Comparison of ENCODE assay signal across 12 mouse cellular contexts in genomic region chr6:127770806-127771205, GRCm38 (mm10). TPM values are rescaled to one million over a fixed set of nuclear protein-coding genes. Genes with fewer than 3 reads are reported as not detected.
A peak's percentile ranks its signal among the peaks of the same experiment; 100 is the strongest.
DNase-seq lines count a peak whose midpoint lies in the region; ATAC-seq lines count a peak whose summit lies in the region.
"Had no signal": no experiment of that assay in that cellular context is flagged by ENCODE, and none has a peak within 500 bp of the region (broad histone marks: within the 10 kb centered on the region; RNA-seq: fewer than 3 reads in every experiment).

No protein-coding gene starts in this region.

- peaks cover 7% of the 10 kb centered on the region; the same call in 1 of the 2 replicates for H3K4me1 ChIP-seq in neural tube, embryonic 11.5 days (ENCODE audit: control insufficient read depth, insufficient read depth, low read length)
- H3K4me1 ChIP-seq in midbrain, embryonic 16.5 days (ENCODE audit: control insufficient read depth, insufficient read depth, low read length), result peaks cover 15% of the 10 kb centered on the region
- H3K4me1 ChIP-seq in intestine, embryonic 15.5 days (replicated peaks), result peaks cover 23% of the 10 kb centered on the region

- H3K4me3 ChIP-seq in neural tube, embryonic 11.5 days (ENCODE audit: low read depth, low read length), result no peak overlapping the region
- no peak overlapping the region for H3K4me3 ChIP-seq in midbrain, embryonic 16.5 days (ENCODE audit: low read depth, low read length)
- no peak overlapping the region for H3K4me3 ChIP-seq in intestine, embryonic 15.5 days (replicated peaks)
- H3K4me3 ChIP-seq: limb, embryonic 13.5 days had no signal

- peak overlapping the region; percentile 7; the same call in 1 of the 2 replicates for H3K4me2 ChIP-seq in neural tube, embryonic 11.5 days (ENCODE audit: low read depth)
- 0 out of 2 replicates have a peak overlapping the region, but pooled peaks have one; percentile 88 for H3K4me2 ChIP-seq in midbrain, embryonic 16.5 days (ENCODE audit: low read length)
- H3K4me2 ChIP-seq in intestine, embryonic 15.5 days (replicated peaks), result no peak overlapping the region
- H3K4me2 ChIP-seq: limb, embryonic 13.5 days had no signal

- no peak overlapping the region for H3K9ac ChIP-seq in neural tube, embryonic 11.5 days (ENCODE audit: low read length)
- H3K9ac ChIP-seq in midbrain, embryonic 16.5 days (ENCODE audit: low read depth, low read length), result no peak overlapping the region
- H3K9ac ChIP-seq in intestine, embryonic 15.5 days, result no peak overlapping the region
- H3K9ac ChIP-seq: limb, embryonic 13.5 days had no signal

- peaks cover 22% of the 10 kb centered on the region for H3K27me3 ChIP-seq in neural tube, embryonic 11.5 days (ENCODE audit: control insufficient read depth, insufficient read depth, low read length)
- H3K27me3 ChIP-seq in midbrain, embryonic 16.5 days (ENCODE audit: control insufficient read depth, insufficient read depth, low read depth, low read length), result no peaks in the 10 kb centered on the region; the same call in 1 of the 2 replicates
- peaks cover 59% of the 10 kb centered on the region for H3K27me3 ChIP-seq in intestine, embryonic 15.5 days (replicated peaks)

- no peaks in the 10 kb centered on the region for H3K36me3 ChIP-seq in neural tube, embryonic 11.5 days (ENCODE audit: control insufficient read depth, insufficient read depth, low read length)
- no peaks in the 10 kb centered on the region for H3K36me3 ChIP-seq in midbrain, embryonic 16.5 days (ENCODE audit: control insufficient read depth, insufficient read depth, low read length)
- no peaks in the 10 kb centered on the region for H3K36me3 ChIP-seq in intestine, embryonic 15.5 days
- H3K36me3 ChIP-seq: limb, embryonic 13.5 days had no signal

- DNase-seq in neural tube, embryonic 11.5 days (ENCODE audit: low spot score), result no peak
- no peak for DNase-seq in neural tube, embryonic 10.5 days (ENCODE audit: extremely low spot score, low spot score)
- peak; percentile 35 to 87 for DNase-seq in layer of hippocampus, postnatal 14 days (ENCODE audit: low spot score in 2 of 2)
- DNase-seq in kidney, postnatal 25 days, result no peak
- DNase-seq in kidney, postnatal 10 days, result no peak
- DNase-seq in thymus, postnatal 0 days (ENCODE audit: low spot score), result no peak
- DNase-seq: cerebellum, adult 11-12 months; lung, postnatal 4 days had no signal

- no peak for ATAC-seq in neural tube, embryonic 11.5 days (ENCODE audit: insufficient read depth, low FRiP score, low TSS enrichment)
- no peak for ATAC-seq in midbrain, embryonic 16.5 days
- no peak for ATAC-seq in intestine, embryonic 15.5 days

- H3K9me3 ChIP-seq in neural tube, embryonic 11.5 days (ENCODE audit: control insufficient read depth, low read length), result no peaks in the 10 kb centered on the region
- H3K9me3 ChIP-seq in midbrain, embryonic 16.5 days (replicated peaks; ENCODE audit: control insufficient read depth, low read length, poor library complexity, severe bottlenecking), result no peaks in the 10 kb centered on the region
- no peaks in the 10 kb centered on the region for H3K9me3 ChIP-seq in intestine, embryonic 15.5 days
- H3K9me3 ChIP-seq: limb, embryonic 13.5 days had no signal

- WGBS in neural tube, embryonic 11.5 days, result 29% methylated on average over 4 of the region's 4 CpGs
- WGBS in midbrain, embryonic 16.5 days, result 32% methylated on average over 4 of the region's 4 CpGs
- WGBS in intestine, embryonic 15.5 days, result 42% methylated on average over 4 of the region's 4 CpGs

- no peak overlapping the region for H3K27ac ChIP-seq in neural tube, embryonic 11.5 days (ENCODE audit: low read depth, low read length)
- H3K27ac ChIP-seq in midbrain, embryonic 16.5 days (ENCODE audit: low read length), result no peak overlapping the region
- no peak overlapping the region for H3K27ac ChIP-seq in intestine, embryonic 15.5 days
- H3K27ac ChIP-seq: limb, embryonic 13.5 days had no signal

RNA-seq across cellular contexts. Expression of gene Prmt8, which starts 1.5 kb away (rescaled TPM):
- 31.7 and 34.6 TPM in 2 replicates for polyA plus RNA-seq in neural tube, embryonic 11.5 days (2014; fragmentation: Nextera tagmentation; extraction: Ambion mirVana)
- total RNA-seq in layer of hippocampus, postnatal 14 days (2021), result 10 to 100 TPM; 85.2 to 90.9 TPM
- 26.1 and 26.6 TPM in 2 replicates for polyA plus RNA-seq in midbrain, embryonic 16.5 days (2015; fragmentation: Nextera tagmentation; extraction: Ambion mirVana)
- 0.06 and 0.08 TPM in 2 replicates for polyA plus RNA-seq in intestine, embryonic 15.5 days (2015; fragmentation: Nextera tagmentation; extraction: Ambion mirVana)
- polyA plus RNA-seq in thymus, postnatal 0 days (2015; fragmentation: Nextera tagmentation; extraction: Ambion mirVana), result not detected in 2 replicates
- polyA plus RNA-seq: stomach, embryonic 16.5 days had no signal

Comparison
In these comparisons a context has a peak if more than half of its experiments do, and no peak if none do; other contexts are left out.
1. DNase-seq: peak in layer of hippocampus, postnatal 14 days (2 of 2); none in neural tube, embryonic 11.5 days (single experiment), neural tube, embryonic 10.5 days (single experiment), kidney, postnatal 25 days (0 of 2), kidney, postnatal 10 days (single experiment) and thymus, postnatal 0 days (single experiment).
2. RNA of gene Prmt8, which starts 1.5 kb away (polyA plus RNA-seq): 31.7 to 34.6 TPM in neural tube, embryonic 11.5 days and 26.1 to 26.6 TPM in midbrain, embryonic 16.5 days; 0.06 to 0.08 TPM in intestine, embryonic 15.5 days and not detected in thymus, postnatal 0 days; every median in the first group is over 10 times any median in the second.